Mouse (Mus musculus) bone marrow, adult 2 months (tissue): ENCODE data around the gene Psmd5.
"Not testable (repeated sequence)": the region's sequence is repeated elsewhere in the genome, so short reads cannot be mapped to it uniquely, and the experiment has no call there.

Experiments used
- CTCF ChIP-seq: fragments of 200-500 bp; IDR thresholded peaks from 2 replicates; pipeline ENCODE4 v1.5.1; 2011; ENCODE audit warnings: low read length, control low read depth; ENCODE audit not compliant: control insufficient read depth, insufficient read depth
- POLR2A ChIP-seq: fragments of 200-500 bp; IDR thresholded peaks from 2 replicates; pipeline ENCODE4 v1.6.1; 2011; ENCODE audit warnings: low read depth, mild to moderate bottlenecking, control low read depth, low read length, borderline replicate concordance; ENCODE audit not compliant: control insufficient read depth

DNA sequence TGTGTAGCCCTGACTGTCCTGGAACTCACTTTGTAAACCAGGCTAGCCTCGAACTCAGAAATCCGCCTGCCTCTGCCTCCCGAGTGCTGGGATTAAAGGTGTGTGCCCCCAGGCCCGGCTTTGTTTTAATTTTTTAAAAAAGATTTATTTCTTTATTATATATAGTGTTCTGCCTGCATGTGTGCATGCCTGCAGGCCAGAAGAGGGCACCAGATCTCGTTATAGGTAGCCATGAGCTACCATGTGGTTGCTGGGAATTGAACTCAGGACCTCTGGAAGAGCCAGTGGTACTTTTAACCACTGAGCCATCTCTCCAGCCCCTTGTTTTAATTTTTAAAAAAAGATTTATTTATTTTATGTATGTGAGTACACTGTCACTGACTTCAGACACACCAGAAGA lies 34.6 kb downstream of the Psmd5 start:
- not testable (repeated sequence) for TF ChIP-seq POLR2A, CTCF
